Mouse (Mus musculus): ENCODE results near the gene Marveld1. TPM values are rescaled to one million over a fixed set of nuclear protein-coding genes. Genes with fewer than 3 reads are reported as not detected.

Gene Marveld1
- 5.6 and 5.8 TPM in 2 replicates for polyA plus RNA-seq (2016; fragmentation: Nextera tagmentation; extraction: Ambion mirVana)

GRCm38 (mm10) chr19:42147170-42147768 is at the start of gene Marveld1:
Gene Marveld1 (plus strand): TSS chr19:42147400.
- Histone ChIP-seq H3K4me1 (peaks cover 45% of the 10 kb centered on the region), H3K4me3 (peak within 1 kb of the TSS; percentile 82), H3K27me3 (ENCODE audit: low read depth, poor library complexity, severe bottlenecking) (peaks cover 16% of the 10 kb centered on the region), H3K27ac (peak within 1 kb of the TSS; percentile 91), H3K36me3 (peaks cover 10% of the 10 kb centered on the region), H3K9me3 (replicated peaks) (no peaks in the 10 kb centered on the region)
- WGBS, result 8% methylated on average over 52 of the region's 57 CpGs
- peak; percentile 71 for DNase-seq (ENCODE audit: low spot score)

DNA sequence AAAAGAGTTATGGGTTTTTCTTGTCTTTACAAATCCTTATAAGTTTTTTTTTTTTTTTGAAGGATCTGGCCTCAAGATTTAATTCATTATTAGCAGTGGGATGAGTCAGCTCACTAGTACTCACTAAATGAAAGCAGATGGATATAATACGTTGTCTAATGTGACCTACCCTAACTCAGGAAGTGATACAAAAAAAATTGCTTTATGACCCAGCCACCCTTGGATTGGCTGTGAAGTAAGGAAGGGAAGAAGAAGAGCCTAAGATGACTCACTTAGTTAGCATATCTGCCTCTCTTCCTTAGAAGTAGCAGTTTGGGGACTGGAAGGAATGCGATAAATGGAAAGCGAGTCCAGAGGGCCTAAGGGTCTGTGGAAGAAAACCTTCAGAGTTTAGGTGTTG is 47.8 kb upstream of the Marveld1 start:
- peaks cover 62% of the 10 kb centered on the region for H3K36me3 ChIP-seq
- no peak for DNase-seq (ENCODE audit: low spot score)

DNA sequence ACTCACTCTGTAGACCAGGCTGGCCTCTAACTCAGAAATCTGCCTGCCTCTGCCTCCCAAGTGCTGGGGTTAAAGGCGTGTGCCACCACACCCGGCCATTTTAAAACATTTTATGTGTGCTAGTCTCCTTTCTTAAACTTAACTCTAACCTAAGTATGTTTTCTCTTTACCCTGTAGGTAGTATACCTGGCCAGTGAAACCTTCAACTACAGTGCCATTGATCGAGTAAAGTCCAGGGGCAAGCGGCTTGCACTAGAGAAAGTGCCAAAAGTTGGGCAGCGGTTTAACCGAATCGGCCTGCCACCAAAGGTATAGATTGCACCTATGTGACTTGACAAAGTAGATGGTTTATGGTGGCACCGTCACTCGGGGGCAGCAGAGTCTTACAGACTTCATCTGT is 42.5 kb upstream of the Marveld1 start:
- Histone ChIP-seq H3K36me3 (peaks cover 66% of the 10 kb centered on the region), H3K4me3 (no peak overlapping the region), H3K27me3 (ENCODE audit: low read depth, poor library complexity, severe bottlenecking) (no peaks in the 10 kb centered on the region), H3K4me1 (no peaks in the 10 kb centered on the region), H3K27ac (no peak overlapping the region), H3K9me3 (replicated peaks) (no peaks in the 10 kb centered on the region)
- 98% methylated on average over 9 of the region's 9 CpGs for WGBS
- no peak for DNase-seq (ENCODE audit: low spot score)

More for the DNA sequence above, 47.8 kb upstream of the Marveld1 start:
- 85% methylated on average over 3 of the region's 3 CpGs for WGBS
- Histone ChIP-seq H3K9me3 (replicated peaks) (no peaks in the 10 kb centered on the region), H3K27me3 (ENCODE audit: low read depth, poor library complexity, severe bottlenecking) (no peaks in the 10 kb centered on the region), H3K4me3 (no peak overlapping the region), H3K27ac (no peak overlapping the region), H3K4me1 (no peaks in the 10 kb centered on the region)

GRCm38 (mm10) chr19:42115783-42116335 is 31.3 kb upstream of the Marveld1 start:
- Histone ChIP-seq H3K9me3 (replicated peaks) (no peaks in the 10 kb centered on the region), H3K36me3 (peaks cover 90% of the 10 kb centered on the region), H3K27me3 (ENCODE audit: low read depth, poor library complexity, severe bottlenecking) (no peaks in the 10 kb centered on the region), H3K27ac (no peak overlapping the region), H3K4me3 (no peak overlapping the region), H3K4me1 (no peaks in the 10 kb centered on the region)
- 91% methylated on average over 4 of the region's 4 CpGs for WGBS
- no peak for DNase-seq (ENCODE audit: low spot score)

GRCm38 (mm10) chr19:42118142-42118541 is 29.1 kb upstream of the Marveld1 start:
- Histone ChIP-seq H3K9me3 (replicated peaks) (no peaks in the 10 kb centered on the region), H3K27me3 (ENCODE audit: low read depth, poor library complexity, severe bottlenecking) (no peaks in the 10 kb centered on the region), H3K36me3 (peaks cover 97% of the 10 kb centered on the region), H3K27ac (no peak overlapping the region), H3K4me1 (no peaks in the 10 kb centered on the region), H3K4me3 (no peak overlapping the region)
- WGBS, result 97% methylated on average over 9 of the region's 9 CpGs
- no peak for DNase-seq (ENCODE audit: low spot score)

GRCm38 (mm10) chr19:42118596-42118995 is 28.6 kb upstream of the Marveld1 start:
- H3K4me3 ChIP-seq, result no peak overlapping the region
- H3K36me3 ChIP-seq, result peaks cover 97% of the 10 kb centered on the region
- 89% methylated on average over 5 of the region's 5 CpGs for WGBS
- DNase-seq (ENCODE audit: low spot score), result no peak
- no peaks in the 10 kb centered on the region for H3K4me1 ChIP-seq
- H3K27me3 ChIP-seq (ENCODE audit: low read depth, poor library complexity, severe bottlenecking), result no peaks in the 10 kb centered on the region
- no peaks in the 10 kb centered on the region for H3K9me3 ChIP-seq (replicated peaks)
- no peak overlapping the region for H3K27ac ChIP-seq

DNA sequence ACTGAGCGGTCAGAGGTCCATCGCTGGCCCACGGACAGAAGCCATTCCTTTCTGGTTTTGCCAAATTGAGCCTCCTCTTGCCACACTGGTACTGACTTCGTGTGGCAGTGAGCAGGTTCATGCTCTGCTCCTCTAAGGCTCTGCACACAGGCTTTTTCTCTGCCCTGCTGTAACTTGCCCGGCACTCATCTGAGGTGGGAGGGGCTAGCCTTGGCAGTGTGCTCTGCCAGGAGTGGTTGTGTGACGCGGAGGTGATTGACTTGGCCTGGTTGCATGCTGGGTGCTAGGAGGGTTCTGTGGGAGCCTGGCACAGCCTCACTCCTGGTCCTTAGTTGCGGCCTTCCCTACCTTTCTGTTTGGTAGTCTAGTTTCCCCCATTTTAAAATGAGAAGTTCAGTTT is 26.7 kb upstream of the Marveld1 start:
- Histone ChIP-seq H3K4me1 (no peaks in the 10 kb centered on the region), H3K27ac (no peak overlapping the region), H3K36me3 (peaks cover 92% of the 10 kb centered on the region), H3K4me3 (no peak overlapping the region), H3K9me3 (replicated peaks) (no peaks in the 10 kb centered on the region), H3K27me3 (ENCODE audit: low read depth, poor library complexity, severe bottlenecking) (no peaks in the 10 kb centered on the region)
- 91% methylated on average over 8 of the region's 8 CpGs for WGBS
- DNase-seq (ENCODE audit: low spot score), result no peak

DNA sequence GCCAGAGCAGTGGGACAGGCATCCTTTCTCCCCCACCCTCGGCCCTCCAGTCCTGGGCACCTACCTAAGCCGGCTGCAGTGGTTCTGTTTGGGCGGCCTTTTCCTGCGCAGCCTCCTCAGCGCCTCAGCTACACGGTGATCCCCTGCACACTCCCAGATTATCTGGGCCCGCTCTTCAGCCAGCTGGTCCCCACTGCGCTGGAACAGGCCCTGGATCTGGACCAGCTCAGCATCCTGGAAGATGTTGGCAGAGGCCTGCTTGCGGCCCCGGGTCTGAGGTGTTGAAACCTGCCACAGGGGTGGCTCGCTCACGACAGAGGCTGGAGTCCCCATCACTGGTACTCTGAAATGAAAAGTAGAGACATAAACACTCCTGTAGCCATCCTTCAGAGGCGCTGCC is 22.5 kb upstream of the Marveld1 start:
- Histone ChIP-seq H3K9me3 (replicated peaks) (no peaks in the 10 kb centered on the region), H3K27ac (no peak overlapping the region), H3K27me3 (ENCODE audit: low read depth, poor library complexity, severe bottlenecking) (no peaks in the 10 kb centered on the region), H3K4me1 (peaks cover 20% of the 10 kb centered on the region), H3K4me3 (no peak overlapping the region), H3K36me3 (peaks cover 53% of the 10 kb centered on the region)
- WGBS, result 86% methylated on average over 13 of the region's 13 CpGs
- no peak for DNase-seq (ENCODE audit: low spot score)

DNA sequence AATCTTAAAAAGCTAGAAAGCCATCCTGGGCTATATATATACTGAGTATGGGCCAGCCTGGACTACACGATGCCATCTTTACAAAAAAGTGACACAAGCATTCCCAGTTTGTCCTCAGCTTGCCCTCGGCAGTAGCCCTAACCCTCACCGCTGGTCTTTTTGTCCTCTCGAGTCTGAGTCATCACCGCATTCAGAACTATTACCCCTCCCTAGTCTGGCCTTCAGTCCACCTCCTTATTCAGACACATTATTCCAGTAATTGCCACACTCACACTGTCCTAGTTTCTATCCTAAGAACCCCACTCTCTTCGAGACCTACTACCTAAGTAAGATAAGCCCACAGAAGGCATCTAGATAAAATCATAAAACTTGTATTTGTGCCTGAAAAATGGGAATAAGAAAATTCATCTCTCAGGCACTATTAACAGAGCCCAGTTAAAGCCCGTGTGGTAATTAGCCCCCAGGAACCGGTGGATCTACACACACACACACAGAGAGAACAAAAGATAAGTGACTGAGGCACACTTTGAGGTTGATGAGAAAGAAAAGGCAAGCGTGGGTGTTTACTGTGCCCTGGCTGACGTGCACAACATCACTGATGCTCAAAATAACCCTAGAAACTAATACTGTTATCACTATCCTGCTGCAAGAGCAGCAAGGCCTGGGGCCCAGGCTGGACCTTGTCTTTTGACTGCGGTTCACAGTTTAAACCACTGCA is 21.5 kb upstream of the Marveld1 start:
- Histone ChIP-seq H3K36me3 (peaks cover 43% of the 10 kb centered on the region), H3K4me1 (peaks cover 28% of the 10 kb centered on the region), H3K27ac (no peak overlapping the region), H3K4me3 (no peak overlapping the region), H3K27me3 (ENCODE audit: low read depth, poor library complexity, severe bottlenecking) (no peaks in the 10 kb centered on the region), H3K9me3 (replicated peaks) (no peaks in the 10 kb centered on the region)
- WGBS, result 90% methylated on average over 11 of the region's 11 CpGs
- no peak for DNase-seq (ENCODE audit: low spot score)

DNA sequence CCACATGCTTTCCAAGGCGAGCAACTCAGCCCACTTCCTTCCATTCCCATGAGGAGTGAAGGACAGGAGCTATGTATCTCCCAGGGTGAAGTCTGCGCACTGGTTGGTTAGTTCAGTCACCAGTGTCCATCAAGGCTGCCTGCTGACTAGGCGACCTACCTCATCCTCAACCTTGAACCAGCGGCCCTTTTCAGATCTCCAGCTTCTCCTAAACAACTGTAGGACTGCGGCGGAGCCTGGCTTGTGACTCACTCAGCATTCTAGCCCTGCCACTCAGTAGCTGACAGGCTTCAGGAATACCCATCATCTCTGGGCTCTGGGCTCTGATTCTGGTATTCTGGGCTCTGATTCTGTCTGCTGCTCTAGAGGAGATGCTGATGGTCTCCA is 21.0 kb upstream of the Marveld1 start:
- no peak for DNase-seq (ENCODE audit: low spot score)
- Histone ChIP-seq H3K4me3 (no peak overlapping the region), H3K27me3 (ENCODE audit: low read depth, poor library complexity, severe bottlenecking) (no peaks in the 10 kb centered on the region), H3K4me1 (peaks cover 28% of the 10 kb centered on the region), H3K27ac (no peak overlapping the region), H3K36me3 (peaks cover 38% of the 10 kb centered on the region), H3K9me3 (replicated peaks) (no peaks in the 10 kb centered on the region)
- 88% methylated on average over 6 of the region's 6 CpGs for WGBS

DNA sequence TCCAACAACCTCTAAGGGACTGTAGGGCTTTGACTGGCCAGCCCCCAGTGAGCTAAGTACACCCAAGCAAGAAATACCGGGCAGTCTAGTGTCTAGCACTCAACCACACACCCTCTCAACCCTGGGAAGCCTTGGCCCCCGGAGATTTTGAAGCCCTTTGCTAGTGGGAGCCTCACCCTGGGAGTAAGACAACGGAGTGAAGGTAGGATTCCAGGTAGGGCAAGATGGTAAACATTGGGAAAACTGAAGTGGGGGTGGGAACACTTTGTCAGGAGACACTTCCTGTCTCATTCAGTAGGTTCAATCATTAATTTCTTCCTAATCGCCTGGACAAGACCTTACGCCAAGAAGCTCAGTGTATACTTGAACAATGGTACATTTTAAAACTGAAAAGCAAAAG is 20.2 kb upstream of the Marveld1 start:
- no peak for DNase-seq (ENCODE audit: low spot score)
- Histone ChIP-seq H3K36me3 (peaks cover 30% of the 10 kb centered on the region), H3K4me3 (no peak overlapping the region), H3K4me1 (peaks cover 28% of the 10 kb centered on the region), H3K27ac (no peak overlapping the region), H3K27me3 (ENCODE audit: low read depth, poor library complexity, severe bottlenecking) (no peaks in the 10 kb centered on the region), H3K9me3 (replicated peaks) (no peaks in the 10 kb centered on the region)
- WGBS, result 92% methylated on average over 5 of the region's 5 CpGs

- DNase-seq (ENCODE audit: low spot score), result no peak
- 5% methylated on average over 23 of the region's 23 CpGs for WGBS
These were observed 19.0 kb upstream of the Marveld1 start for GRCm38 (mm10) chr19:42128052-42128740.

More at GRCm38 (mm10) chr19:42128052-42128740, 19.0 kb upstream of the Marveld1 start:
- no peaks in the 10 kb centered on the region for H3K27me3 ChIP-seq (ENCODE audit: low read depth, poor library complexity, severe bottlenecking)
- peak overlapping the region; percentile 72 for H3K4me3 ChIP-seq
- peaks cover 28% of the 10 kb centered on the region for H3K4me1 ChIP-seq
- no peaks in the 10 kb centered on the region for H3K9me3 ChIP-seq (replicated peaks)
- peaks cover 18% of the 10 kb centered on the region for H3K36me3 ChIP-seq
- peak overlapping the region; percentile 90 for H3K27ac ChIP-seq

Data from limb, embryonic 10.5 days (tissue).